Mouse (Mus musculus) heart, adult 2 months (tissue): ENCODE data around the gene Sirt6. TPM values are rescaled to one million over a fixed set of nuclear protein-coding genes. Genes with fewer than 3 reads are reported as not detected.
"Not testable (repeated sequence)": the region's sequence is repeated elsewhere in the genome, so short reads cannot be mapped to it uniquely, and the experiment has no call there.

Source experiments
- DNase-seq, 2 experiments: peaks; one replicate each; pipeline ENCODE4 v3.0.0; 2021
- H3K27ac ChIP-seq: fragments of 200-600 bp; 2 replicates; pipeline ENCODE4 v1.8.1; 2022
- H3K27me3 ChIP-seq: fragments of 200-500 bp; 2 replicates; pipeline ENCODE4 v1.6.1; 2012; ENCODE audit warnings: mild to moderate bottlenecking, low read length, inconsistent platforms, mixed read lengths; ENCODE audit not compliant: control insufficient read depth, insufficient read depth
- H3K36me3 ChIP-seq: fragments of 200-500 bp; 2 replicates; pipeline ENCODE4 v1.6.1; 2012; ENCODE audit warnings: low read length, inconsistent platforms; ENCODE audit not compliant: control insufficient read depth, insufficient read depth
- H3K4me1 ChIP-seq: fragments of 200-500 bp; 2 replicates; pipeline ENCODE4 v1.6.1; 2011; ENCODE audit warnings: low read length; ENCODE audit not compliant: control insufficient read depth, insufficient read depth
- H3K4me3 ChIP-seq: fragments of 200-600 bp; 2 replicates; pipeline ENCODE4 v1.8.1; 2022
- H3K79me2 ChIP-seq: fragments of 200-500 bp; replicated peaks from 2 replicates; pipeline ENCODE4 v1.6.1; 2012; ENCODE audit warnings: mild to moderate bottlenecking, inconsistent platforms, low read length, moderate library complexity, mixed read lengths; ENCODE audit not compliant: control insufficient read depth, insufficient read depth
- H3K9ac ChIP-seq: fragments of 200-500 bp; 2 replicates; pipeline ENCODE4 v1.6.1; 2012; ENCODE audit warnings: low read depth, mild to moderate bottlenecking, control low read depth, inconsistent platforms, low read length, mixed read lengths
- CTCF ChIP-seq: fragments of 200-600 bp; IDR thresholded peaks from 2 replicates; pipeline ENCODE4 v1.8.1; 2022; ENCODE audit warnings: antibody characterized with exemption, mild to moderate bottlenecking, moderate library complexity
- EP300 ChIP-seq: fragments of 200-500 bp; IDR thresholded peaks from 2 replicates; pipeline ENCODE4 v1.6.1; 2011; ENCODE audit warnings: low read depth, low read length, control low read depth; ENCODE audit not compliant: insufficient read depth
- POLR2A ChIP-seq: fragments of 200-500 bp; IDR thresholded peaks from 2 replicates; pipeline ENCODE4 v1.6.1; 2011; ENCODE audit warnings: mild to moderate bottlenecking, low read depth, low read length, control low read depth; ENCODE audit not compliant: insufficient read depth
- WGBS: fragments of 180-500 bp; shearing (Covaris S2); methylation state at CpG from one replicate; pipeline ENCODE4 v1.1.7; 2018; 5-methylcytosine and 5-hydroxymethylcytosine counted together
- intact Hi-C: fragments of 180-260 bp; cut with DNase I; formaldehyde crosslinking; loops from one replicate; pipeline ENCODE4 v1.15.1; 2025
- long read RNA-seq: library from polyadenylated mRNA; stranded (forward); transcript quantifications from one replicate; pipeline ENCODE4 v2.0.0, GENCODE M21; 2021
- polyA plus RNA-seq: library from polyadenylated mRNA; depleted of rRNA; stranded (reverse); fragments of >200 nt; gene quantifications from 2 replicates; pipeline ENCODE4 v1.2.3, GENCODE M21; 2012; rRNA removed
- total RNA-seq, 2 experiments: library from RNA; stranded (reverse); gene quantifications; 2 replicates each; pipeline ENCODE4 v1.2.3; 2021

The Sirt6 gene
- total RNA-seq (1 to 10 TPM; 7.0 to 7.9 TPM), polyA plus RNA-seq (11.5 and 15.4 TPM in 2 replicates)
- long read RNA-seq, partial matches to known transcripts = 0 of 5 reads
- long read RNA-seq, other reads (novel, unspliced or antisense) = 1 of 5 reads

DNA sequence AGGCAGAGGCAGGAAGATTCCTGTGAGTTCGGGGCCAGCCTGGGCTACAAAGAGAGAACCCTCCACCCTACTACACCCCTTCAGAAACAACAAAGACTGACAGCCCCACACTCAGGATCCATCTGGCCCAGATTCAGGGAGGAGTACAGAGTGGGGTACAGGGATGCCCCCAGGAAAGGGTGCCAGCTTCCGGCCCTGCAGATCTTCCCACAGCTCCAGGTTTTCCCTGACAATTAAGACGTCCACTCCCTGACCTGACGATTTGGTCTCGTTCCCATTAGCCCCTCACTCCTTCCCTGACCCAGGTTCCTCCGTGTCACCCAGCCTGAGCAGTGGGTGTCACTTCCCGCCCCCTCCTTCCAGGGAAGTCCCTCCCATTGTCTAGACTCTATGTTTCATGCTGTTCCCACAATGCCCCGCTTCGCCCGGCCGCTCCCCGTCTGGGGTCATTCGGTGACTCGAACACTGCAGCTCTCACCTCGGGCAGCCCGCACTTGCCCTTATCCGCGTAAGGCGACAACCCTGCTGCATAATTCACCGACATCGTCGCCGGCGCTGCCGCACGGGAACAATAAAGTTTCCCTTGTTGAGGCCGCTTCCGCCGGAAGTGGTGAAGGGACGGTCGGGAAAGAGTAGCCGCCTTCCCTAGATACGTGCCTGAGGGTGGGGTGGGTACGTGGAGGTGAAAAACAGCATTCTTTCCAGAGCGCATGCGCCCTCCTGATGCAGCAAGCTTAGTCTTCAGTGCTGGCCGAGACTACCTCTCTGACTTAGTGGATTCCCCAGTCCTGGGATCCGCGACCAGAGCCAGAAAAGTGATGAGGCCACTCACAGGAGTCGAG, at the start of gene Sirt6:
Sirt6 (minus strand) TSS at position 804 of the 842 bp plus-strand sequence.
- H3K4me3 ChIP-seq = peak within 1 kb of the TSS; percentile 70
- WGBS = 4% methylated on average over 40 of the region's 40 CpGs
- H3K27ac ChIP-seq = peak within 1 kb of the TSS; percentile 95
- H3K36me3 ChIP-seq = no peaks in the 10 kb centered on the region
- H3K9ac ChIP-seq = peak within 1 kb of the TSS; percentile 84
- peaks cover 5% of the 10 kb centered on the region for H3K4me1 ChIP-seq
- H3K27me3 ChIP-seq = no peaks in the 10 kb centered on the region
- DNase-seq = peak; percentile 92 to 94
- TF ChIP-seq EP300 (peak; percentile 75), POLR2A (peak; percentile 96), CTCF (no peak)
- intact Hi-C loops = loop anchor here (2.0 to 5.0 kb wide), 3 partner anchors 16 to 550 kb away; partner anchors contain the start of gene BC025920
- no peaks in the 10 kb centered on the region for H3K79me2 ChIP-seq

DNA sequence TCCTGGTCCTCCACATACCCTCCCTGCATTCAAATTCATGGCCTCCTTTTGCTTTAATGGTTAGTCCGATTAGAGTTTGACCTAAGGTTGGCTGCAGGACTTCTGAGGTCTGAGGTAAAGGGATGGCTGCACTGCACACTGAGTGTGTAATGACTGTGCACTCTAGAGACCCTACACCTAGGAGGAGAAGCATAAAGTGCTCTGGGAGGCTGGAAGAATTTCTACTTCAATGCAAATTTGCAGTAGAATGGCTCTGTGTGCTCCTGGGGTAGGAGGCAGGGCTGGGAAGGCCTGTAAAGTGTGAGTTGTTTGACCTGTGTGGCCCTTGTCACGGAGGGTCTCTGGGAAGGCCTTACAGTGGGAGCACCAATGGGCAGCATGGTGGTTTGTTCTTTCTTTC, 28.6 kb upstream of the Sirt6 start:
- Histone ChIP-seq H3K79me2 (peaks cover 1% of the 10 kb centered on the region; the same call in 1 of the 2 replicates), H3K36me3 (no peaks in the 10 kb centered on the region)
- intact Hi-C loops = no loop called here

DNA sequence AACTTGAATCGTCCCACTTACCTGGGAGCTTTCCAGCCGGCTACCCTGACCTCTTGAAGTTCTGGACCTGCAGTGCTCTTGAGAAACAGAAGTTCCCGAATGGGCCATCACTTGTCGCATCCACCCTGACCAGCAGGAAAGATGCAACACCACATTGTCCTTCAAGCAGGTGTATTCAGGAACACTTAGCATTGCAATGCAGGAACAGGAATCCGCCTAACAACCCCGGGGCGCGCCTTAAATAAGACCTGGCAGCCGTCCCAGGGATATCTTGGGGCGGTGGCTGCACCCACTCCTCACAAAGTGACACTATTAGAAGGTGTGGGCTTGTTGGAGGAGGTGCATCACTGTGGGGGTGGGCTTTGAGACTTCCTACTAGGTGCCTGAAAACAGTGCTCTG, 27.6 kb upstream of the Sirt6 start:
- Histone ChIP-seq H3K79me2 (peaks cover 1% of the 10 kb centered on the region; the same call in 1 of the 2 replicates), H3K4me3 (no peak overlapping the region), H3K36me3 (no peaks in the 10 kb centered on the region), H3K4me1 (no peaks in the 10 kb centered on the region), H3K27me3 (no peaks in the 10 kb centered on the region), H3K27ac (no peak overlapping the region), H3K9ac (no peak overlapping the region)
- DNase-seq = no peak
- intact Hi-C loops = no loop called here
- no peak for TF ChIP-seq EP300
- no peak for TF ChIP-seq POLR2A
- TF ChIP-seq CTCF = no peak
- 94% methylated on average over 10 of the region's 10 CpGs for WGBS

More for the DNA sequence above, 28.6 kb upstream of the Sirt6 start:
- TF ChIP-seq CTCF = no peak
- no peak for TF ChIP-seq POLR2A
- TF ChIP-seq EP300 = no peak
- Histone ChIP-seq H3K4me3 (no peak overlapping the region), H3K9ac (no peak overlapping the region), H3K27me3 (no peaks in the 10 kb centered on the region), H3K27ac (no peak overlapping the region), H3K4me1 (no peaks in the 10 kb centered on the region)
- 98% methylated on average over 2 of the region's 2 CpGs for WGBS
- no peak for DNase-seq

DNA sequence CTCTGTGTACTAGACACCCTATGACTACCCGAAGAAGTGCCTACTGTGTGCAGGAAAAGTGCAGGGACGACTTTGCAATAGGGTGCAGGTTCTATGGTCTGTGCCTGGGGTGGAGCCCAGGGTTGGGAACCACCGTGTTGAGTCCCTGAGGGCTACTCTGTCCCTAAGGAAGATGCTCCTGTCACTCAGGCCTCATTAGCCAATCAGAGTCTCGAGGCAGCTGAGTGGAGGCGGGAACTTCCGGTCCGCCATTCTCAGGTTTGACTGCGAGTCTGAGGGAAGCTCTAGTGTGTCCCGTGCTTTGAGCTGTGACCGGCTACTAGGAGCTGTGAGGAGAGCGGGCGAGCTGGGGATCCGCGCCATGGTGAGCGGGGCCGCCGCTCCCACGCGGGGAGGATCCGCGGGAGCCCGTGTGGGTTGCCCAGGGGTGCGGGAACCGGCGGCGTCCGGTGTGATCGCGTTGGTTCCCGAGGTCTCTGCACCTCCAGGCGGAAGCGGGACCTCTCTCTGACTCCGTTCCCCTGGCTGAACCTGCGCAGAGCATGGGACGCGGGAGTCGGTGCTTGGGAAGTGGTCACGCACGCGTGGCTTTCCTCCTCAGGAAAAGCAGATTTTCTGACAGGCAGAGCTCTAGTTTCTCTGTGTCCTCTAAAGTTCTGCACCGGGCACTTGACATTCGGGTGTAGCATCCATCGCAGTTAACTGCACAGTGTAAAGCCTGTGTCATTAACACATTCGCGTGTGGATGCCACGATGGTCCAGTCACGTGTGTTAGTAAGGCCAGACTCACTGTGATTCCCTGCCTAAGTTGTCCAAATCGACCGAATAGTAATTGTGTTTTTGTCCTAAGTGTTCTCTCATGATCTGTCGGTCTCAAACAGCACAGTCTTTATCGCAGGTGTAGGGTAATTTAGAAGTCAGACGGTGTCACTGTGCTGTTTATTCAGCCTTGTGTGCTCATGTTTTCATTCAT, 21.5 kb upstream of the Sirt6 start, which contains the start of gene Gm10778:
Gm10778 (plus strand) TSS at position 257 of the 973 bp plus-strand sequence.
- peak within 1 kb of the TSS; percentile 53 for H3K4me3 ChIP-seq
- H3K79me2 ChIP-seq, H3K4me1 ChIP-seq, H3K27me3 ChIP-seq, H3K36me3 ChIP-seq, intact Hi-C loops: not testable (repeated sequence)
- peak; percentile 89 for DNase-seq
- peak within 1 kb of the TSS; percentile 70 for H3K9ac ChIP-seq
- H3K27ac ChIP-seq = peak within 1 kb of the TSS; percentile 65
- WGBS = 2% methylated on average over 34 of the region's 52 CpGs
- peak; percentile 64; the same call in 1 of the 2 replicates for TF ChIP-seq POLR2A

DNA sequence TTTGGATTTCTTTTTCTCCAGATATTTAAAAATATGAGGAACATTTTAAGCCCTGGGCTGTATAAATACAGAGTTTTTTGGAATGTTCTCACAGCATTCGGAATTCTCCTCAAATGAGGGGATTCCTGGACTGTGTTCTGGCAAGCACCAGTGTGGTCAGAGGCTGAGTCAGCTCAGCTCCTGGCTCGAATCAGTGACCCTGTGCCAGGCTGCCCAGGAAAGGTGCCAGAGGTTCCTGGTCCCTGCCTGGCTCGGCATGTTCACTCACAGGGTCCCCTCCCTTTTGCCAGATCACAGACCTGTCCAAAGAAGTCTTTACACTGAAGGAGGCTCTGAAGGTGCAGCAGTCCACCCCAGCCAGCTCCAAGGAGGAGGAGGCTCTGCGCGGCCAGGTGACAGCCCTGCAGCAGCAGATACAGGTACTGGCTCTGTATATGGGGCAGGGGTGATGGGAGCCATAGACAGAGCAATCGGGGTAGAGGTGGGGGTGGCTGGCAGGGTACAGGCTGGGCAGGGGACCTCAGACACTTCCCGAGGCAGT, 18.5 kb upstream of the Sirt6 start:
- H3K4me1 ChIP-seq = peaks cover 3% of the 10 kb centered on the region
- TF ChIP-seq POLR2A (no peak), EP300 (no peak), CTCF (no peak)
- no peaks in the 10 kb centered on the region for H3K36me3 ChIP-seq
- H3K79me2 ChIP-seq = no peaks in the 10 kb centered on the region
- DNase-seq = no peak
- H3K27ac ChIP-seq = no peak overlapping the region
- no peak overlapping the region for H3K4me3 ChIP-seq
- H3K27me3 ChIP-seq = no peaks in the 10 kb centered on the region
- intact Hi-C loops = no loop called here
- 68% methylated on average over 7 of the region's 7 CpGs for WGBS
- no peak overlapping the region for H3K9ac ChIP-seq
